Mouse (Mus musculus) intestine, postnatal 0 days (tissue): ENCODE measurements around the gene Dpyd. TPM values are rescaled to one million over a fixed set of nuclear protein-coding genes. Genes with fewer than 3 reads are reported as not detected.
A peak's percentile ranks its signal among the peaks of the same experiment; 100 is the strongest.

Source experiments
- ATAC-seq: fragments of 200-750 bp; cut with Nextera tagmentation; 2 replicates; pipeline ENCODE4 v1.8.0; 2017; ENCODE audit warnings: mild to moderate bottlenecking, moderate TSS enrichment, moderate library complexity
- H3K27ac ChIP-seq: fragments of 300-500 bp; sonication (generic); 2 replicates; pipeline ENCODE4 v1.5.1; 2014; ENCODE audit warnings: mild to moderate bottlenecking, low read depth, low read length, moderate library complexity
- H3K27me3 ChIP-seq: fragments of 300-500 bp; sonication (generic); replicated peaks from 2 replicates; pipeline ENCODE4 v1.6.1; 2014; ENCODE audit warnings: low read length, mixed read lengths; ENCODE audit not compliant: control insufficient read depth, insufficient read depth
- H3K36me3 ChIP-seq: fragments of 300-500 bp; sonication (generic); 2 replicates; pipeline ENCODE4 v1.6.1; 2014; ENCODE audit warnings: mild to moderate bottlenecking, moderate library complexity; ENCODE audit not compliant: control insufficient read depth, insufficient read depth
- H3K4me1 ChIP-seq: fragments of 300-500 bp; sonication (generic); replicated peaks from 2 replicates; pipeline ENCODE4 v1.6.1; 2014; ENCODE audit warnings: antibody characterized with exemption, low read length, mixed read lengths; ENCODE audit not compliant: control insufficient read depth, insufficient read depth
- H3K4me2 ChIP-seq: fragments of 300-500 bp; sonication (generic); replicated peaks from 2 replicates; pipeline ENCODE4 v1.6.1; 2014; ENCODE audit warnings: low read depth, mild to moderate bottlenecking, moderate library complexity
- H3K4me3 ChIP-seq: fragments of 300-500 bp; sonication (generic); 2 replicates; pipeline ENCODE4 v1.5.1; 2014; ENCODE audit warnings: low read depth, low read length
- H3K9ac ChIP-seq: fragments of 300-500 bp; sonication (generic); 2 replicates; pipeline ENCODE4 v1.6.1; 2014; ENCODE audit warnings: mild to moderate bottlenecking, low read depth, low read length
- H3K9me3 ChIP-seq: fragments of 300-500 bp; sonication (generic); 2 replicates; pipeline ENCODE4 v1.6.1; 2016; ENCODE audit warnings: mixed run types; ENCODE audit not compliant: control insufficient read depth
- CTCF ChIP-seq: sonication (generic); IDR thresholded peaks from 2 replicates; pipeline ENCODE4 v1.5.1; 2016; ENCODE audit warnings: low read depth, mild to moderate bottlenecking, control low read depth, antibody characterized with exemption, moderate library complexity
- WGBS: fragments of 180-500 bp; shearing (Covaris S2); extraction: QIAGEN DNeasy Blood & Tissue Kit; methylation state at CpG from one replicate; pipeline ENCODE4 v1.1.7; 2014; 5-methylcytosine and 5-hydroxymethylcytosine counted together
- polyA plus RNA-seq: library from polyadenylated mRNA; unstranded; fragments of >200 nt; fragmentation: Nextera tagmentation; extraction: Ambion mirVana; gene quantifications from 2 replicates; pipeline ENCODE4 v1.2.1, GENCODE M21; 2015

Gene Dpyd
- polyA plus RNA-seq, 1 experiment from 2014 or later: 39.7 TPM

DNA sequence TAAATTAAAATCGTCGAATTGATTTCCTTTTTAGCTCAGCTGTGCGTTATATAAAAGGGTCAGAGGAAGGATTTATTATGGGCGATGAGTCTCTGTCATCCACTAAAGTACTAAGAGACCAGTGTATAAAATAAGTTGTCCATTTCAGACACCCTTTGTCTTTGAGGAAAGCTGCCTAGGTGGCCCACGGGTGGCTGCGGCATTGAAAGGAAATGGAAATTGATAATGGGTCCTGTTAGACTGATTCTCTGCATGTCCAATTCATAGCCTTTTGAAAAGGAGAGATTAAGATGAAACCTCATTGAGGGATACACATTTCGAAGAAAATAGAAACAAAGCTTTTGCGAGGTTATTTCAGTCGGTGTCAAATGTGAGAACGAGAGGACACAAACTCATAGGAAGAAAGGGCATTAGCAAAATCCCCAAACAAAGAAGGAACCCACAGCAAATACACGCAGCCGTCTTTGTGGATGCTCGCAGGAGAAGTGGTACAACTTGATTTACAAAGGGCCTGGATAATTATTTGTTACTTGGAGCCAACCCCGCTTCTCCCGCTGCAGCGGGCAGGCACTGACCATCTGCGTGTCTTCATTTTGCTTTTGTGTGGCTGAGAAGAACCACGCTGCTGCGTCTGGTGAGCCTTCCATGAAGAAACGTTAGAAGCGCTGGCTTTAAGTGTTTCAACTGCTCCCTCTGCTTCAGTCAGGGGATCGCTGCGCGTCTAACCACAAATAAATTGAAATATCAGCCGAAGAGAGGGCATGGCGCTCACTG, 825.6 kb downstream of the Dpyd start:
- no peak overlapping the region for H3K27ac ChIP-seq
- H3K4me2 ChIP-seq: no peak overlapping the region
- H3K9ac ChIP-seq: no peak overlapping the region
- H3K27me3 ChIP-seq: no peaks in the 10 kb centered on the region
- ATAC-seq: no peak
- 74% methylated on average over 26 of the region's 26 CpGs for WGBS
- no peak for TF ChIP-seq CTCF
- no peak overlapping the region for H3K4me3 ChIP-seq
- no peaks in the 10 kb centered on the region for H3K4me1 ChIP-seq
- no peaks in the 10 kb centered on the region for H3K9me3 ChIP-seq
- H3K36me3 ChIP-seq: no peaks in the 10 kb centered on the region

- no peak overlapping the region for H3K4me3 ChIP-seq
- H3K9ac ChIP-seq: no peak overlapping the region
- no peak overlapping the region for H3K4me2 ChIP-seq
- H3K9me3 ChIP-seq: no peaks in the 10 kb centered on the region
- no peaks in the 10 kb centered on the region for H3K4me1 ChIP-seq
- H3K27me3 ChIP-seq: no peaks in the 10 kb centered on the region
- no peaks in the 10 kb centered on the region for H3K36me3 ChIP-seq
- WGBS: 61% methylated on average over 5 of the region's 5 CpGs
- TF ChIP-seq CTCF: no peak
- no peak overlapping the region for H3K27ac ChIP-seq
- no peak for ATAC-seq
Observed at GRCm38 (mm10) chr3:119397205-119397604, 835.3 kb downstream of the Dpyd start.

DNA sequence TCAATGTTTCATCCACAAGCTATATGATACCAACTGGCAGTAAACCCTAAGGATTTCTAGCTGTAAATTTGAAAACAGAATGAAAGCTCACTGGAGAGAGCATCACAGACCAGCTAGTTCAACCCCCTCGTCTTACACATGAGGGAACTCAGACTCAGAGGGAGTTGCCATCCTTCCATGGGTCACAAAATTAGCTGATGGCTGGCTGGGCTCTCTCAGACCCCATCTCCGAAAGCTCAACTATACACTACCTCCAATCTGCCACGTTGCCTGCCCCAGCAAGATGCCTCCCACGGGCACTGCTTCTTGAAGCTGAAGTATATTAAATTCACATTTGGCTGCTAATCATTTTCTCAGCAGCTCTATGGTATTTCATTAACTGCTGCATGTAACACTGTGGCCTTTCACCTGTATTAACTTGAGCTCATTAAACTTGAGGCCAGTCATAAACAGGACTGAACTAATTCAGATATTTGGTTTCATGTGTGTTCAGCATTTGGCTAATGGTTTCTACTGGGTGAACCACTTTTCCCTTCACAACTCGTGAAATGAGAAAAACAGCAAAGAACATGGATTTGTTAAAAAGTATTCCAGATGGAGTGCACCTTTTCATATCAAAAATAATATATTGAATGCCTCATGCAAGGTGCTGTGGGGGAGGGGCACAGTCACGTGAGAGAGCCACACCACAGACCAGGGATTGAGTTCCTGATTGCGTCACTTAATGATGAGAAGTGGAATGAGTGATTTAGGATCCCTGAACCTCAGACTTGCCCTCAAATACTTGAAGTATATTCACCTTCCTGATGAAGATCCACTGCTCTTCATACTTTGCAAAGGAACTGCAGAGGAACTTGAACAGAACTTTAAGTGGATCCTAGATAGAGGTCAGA, 841.2 kb downstream of the Dpyd start:
- Histone ChIP-seq H3K9ac (no peak overlapping the region), H3K9me3 (no peaks in the 10 kb centered on the region), H3K4me2 (no peak overlapping the region), H3K4me1 (no peaks in the 10 kb centered on the region), H3K36me3 (no peaks in the 10 kb centered on the region), H3K4me3 (no peak overlapping the region), H3K27me3 (no peaks in the 10 kb centered on the region), H3K27ac (no peak overlapping the region)
- TF ChIP-seq CTCF: no peak
- no peak for ATAC-seq
- WGBS: 82% methylated on average over 7 of the region's 7 CpGs

- Histone ChIP-seq H3K9ac (no peak overlapping the region), H3K27ac (no peak overlapping the region), H3K9me3 (no peaks in the 10 kb centered on the region), H3K27me3 (no peaks in the 10 kb centered on the region), H3K4me2 (no peak overlapping the region), H3K36me3 (no peaks in the 10 kb centered on the region), H3K4me3 (no peak overlapping the region), H3K4me1 (no peaks in the 10 kb centered on the region)
- 68% methylated on average over 9 of the region's 9 CpGs for WGBS
- TF ChIP-seq CTCF: no peak
- no peak for ATAC-seq
Observed at GRCm38 (mm10) chr3:119419087-119419709, 857.3 kb downstream of the Dpyd start.

DNA sequence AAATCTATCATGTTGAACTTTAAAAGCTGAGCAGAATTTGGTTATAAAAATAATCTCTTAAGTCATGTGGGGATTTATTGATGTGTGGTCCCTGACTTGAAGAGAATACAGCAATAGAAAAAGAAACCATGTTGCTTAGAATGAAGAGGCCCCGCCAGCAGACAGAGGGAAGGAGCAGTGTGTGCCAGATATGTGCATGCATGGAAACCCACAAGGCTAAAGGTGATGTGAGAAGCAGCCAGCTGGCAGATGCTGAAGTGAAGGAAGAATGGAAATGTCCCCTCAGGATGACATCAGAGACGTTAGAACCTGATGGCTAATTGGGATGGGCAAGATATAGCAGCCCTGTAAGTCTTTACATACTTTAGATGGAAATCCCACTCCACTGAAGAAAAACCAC, 857.8 kb downstream of the Dpyd start:
- Histone ChIP-seq H3K9ac (no peak overlapping the region), H3K4me3 (no peak overlapping the region), H3K36me3 (no peaks in the 10 kb centered on the region), H3K4me1 (no peaks in the 10 kb centered on the region), H3K27me3 (no peaks in the 10 kb centered on the region), H3K9me3 (no peaks in the 10 kb centered on the region), H3K27ac (no peak overlapping the region), H3K4me2 (no peak overlapping the region)
- WGBS: 81% methylated on average over 2 of the region's 2 CpGs
- ATAC-seq: no peak
- no peak for TF ChIP-seq CTCF

DNA sequence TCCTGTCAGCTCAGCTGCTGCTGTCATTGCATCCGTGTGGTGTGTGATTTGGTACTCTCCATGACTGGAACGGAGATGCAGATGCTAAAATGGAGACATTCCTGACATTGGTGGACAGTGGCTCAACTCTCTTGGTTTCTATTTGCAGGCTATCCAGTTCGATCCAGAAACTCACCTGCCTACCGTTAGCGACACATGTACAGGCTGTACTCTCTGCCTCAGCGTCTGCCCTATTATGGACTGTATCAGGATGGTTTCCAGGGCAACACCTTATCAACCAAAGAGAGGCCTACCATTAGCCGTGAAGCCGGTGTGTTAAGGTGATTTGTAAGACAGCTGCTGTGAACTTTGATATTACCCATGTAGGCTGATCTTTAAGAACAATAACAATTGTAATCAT, 869.4 kb downstream of the Dpyd start:
- Histone ChIP-seq H3K9me3 (no peaks in the 10 kb centered on the region), H3K27ac (no peak overlapping the region), H3K4me3 (no peak overlapping the region), H3K36me3 (no peaks in the 10 kb centered on the region), H3K9ac (no peak overlapping the region), H3K4me2 (peak overlapping the region; percentile 41), H3K27me3 (no peaks in the 10 kb centered on the region), H3K4me1 (no peaks in the 10 kb centered on the region)
- TF ChIP-seq CTCF: no peak
- WGBS: 39% methylated on average over 8 of the region's 8 CpGs
- ATAC-seq: peak; percentile 98
